ENCODE assay signal across 26 mouse cellular contexts in the genomic region with DNA sequence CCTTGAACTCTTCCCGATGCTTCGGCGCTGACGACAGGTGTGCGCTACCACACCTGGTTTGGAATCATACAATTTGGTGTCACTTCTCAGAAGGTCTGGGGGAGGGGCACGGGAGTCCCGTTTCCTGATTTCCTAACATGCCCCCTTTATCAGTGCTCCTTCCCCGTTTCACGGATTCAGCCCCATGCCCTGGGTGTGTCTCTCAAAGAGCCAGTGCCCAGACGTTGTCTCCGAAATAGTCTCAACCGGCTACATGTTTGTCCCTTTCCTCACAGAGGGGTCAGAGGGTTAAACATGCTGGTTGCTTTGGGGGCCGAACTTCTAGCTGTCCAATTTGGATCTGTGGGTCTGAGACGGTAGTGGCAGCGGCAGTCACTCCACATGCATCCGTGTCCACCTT.
"Had no signal": no experiment of that assay in that cellular context is flagged by ENCODE, and none has a peak within 500 bp of the region (broad histone marks: within the 10 kb centered on the region; RNA-seq: fewer than 3 reads in every experiment).

No protein-coding gene starts in this region.

- H3K4me3 ChIP-seq: heart, embryonic 12.5 days; heart, embryonic 13.5 days; heart, embryonic 15.5 days; hindbrain, embryonic 10.5 days; hindbrain, embryonic 12.5 days; hindbrain, embryonic 13.5 days; hindbrain, embryonic 15.5 days; intestine, embryonic 15.5 days; kidney, embryonic 15.5 days; layer of hippocampus, adult 2 months; left cerebral cortex, adult 2 months had no signal

- H3K36me3 ChIP-seq: heart, embryonic 12.5 days; heart, embryonic 13.5 days; heart, embryonic 15.5 days; hindbrain, embryonic 10.5 days; hindbrain, embryonic 12.5 days; hindbrain, embryonic 13.5 days; hindbrain, embryonic 15.5 days; intestine, embryonic 15.5 days; kidney, embryonic 15.5 days had no signal

- H3K27me3 ChIP-seq: heart, embryonic 12.5 days; heart, embryonic 13.5 days; heart, embryonic 15.5 days; hindbrain, embryonic 12.5 days; hindbrain, embryonic 13.5 days; hindbrain, embryonic 15.5 days; intestine, embryonic 15.5 days; kidney, embryonic 15.5 days had no signal

- H3K27ac ChIP-seq: hindbrain, embryonic 10.5 days; hindbrain, embryonic 12.5 days; hindbrain, embryonic 13.5 days; hindbrain, embryonic 14.5 days; hindbrain, embryonic 15.5 days; hindbrain, postnatal 0 days; intestine, embryonic 15.5 days; kidney, embryonic 15.5 days; kidney, postnatal 0 days; layer of hippocampus, adult 2 months; left cerebral cortex, adult 2 months had no signal

- DNase-seq: heart, postnatal 14 days; kidney, adult 11 months; kidney, adult 18-20 months; kidney, adult 2 months; kidney, adult 8-10 months; kidney, adult 9 months; kidney, postnatal 10 days; kidney, postnatal 14 days; kidney, postnatal 25 days; kidney, postnatal 4 days; layer of hippocampus, adult 9-11 months; layer of hippocampus, postnatal 36 days had no signal

- H3K9me3 ChIP-seq: heart, embryonic 13.5 days; heart, embryonic 15.5 days; hindbrain, embryonic 10.5 days; hindbrain, embryonic 12.5 days; hindbrain, embryonic 13.5 days; hindbrain, embryonic 15.5 days; intestine, embryonic 15.5 days; kidney, embryonic 15.5 days had no signal

- H3K4me1 ChIP-seq: hindbrain, embryonic 12.5 days; hindbrain, embryonic 13.5 days; intestine, embryonic 15.5 days had no signal
